Mouse (Mus musculus) midbrain, embryonic 11.5 days (tissue): ENCODE results near the gene Elmo1. TPM values are rescaled to one million over a fixed set of nuclear protein-coding genes. Genes with fewer than 3 reads are reported as not detected.

Source experiments
- ATAC-seq: fragments of 200-750 bp; cut with Nextera tagmentation; 2 replicates; pipeline ENCODE4 v1.8.0; 2017; ENCODE audit warnings: moderate TSS enrichment, moderate library complexity; ENCODE audit not compliant: low FRiP score
- DNase-seq: peaks from one replicate; pipeline ENCODE4 v3.0.0; 2015; ENCODE audit warnings: low spot score; ENCODE audit errors: missing footprints
- H3K27ac ChIP-seq: fragments of 300-500 bp; sonication (generic); 2 replicates; pipeline ENCODE4 v1.5.1; 2014; ENCODE audit warnings: low read depth, low read length
- H3K27me3 ChIP-seq: fragments of 300-500 bp; sonication (generic); 2 replicates; pipeline ENCODE4 v1.6.1; 2014; ENCODE audit warnings: mild to moderate bottlenecking, low read length, moderate library complexity, mixed read lengths; ENCODE audit not compliant: control insufficient read depth, insufficient read depth
- H3K36me3 ChIP-seq: fragments of 300-500 bp; sonication (generic); 2 replicates; pipeline ENCODE4 v1.6.1; 2014; ENCODE audit warnings: mild to moderate bottlenecking, low read length, moderate library complexity, mixed read lengths; ENCODE audit not compliant: control insufficient read depth, insufficient read depth
- H3K4me1 ChIP-seq: fragments of 300-500 bp; sonication (generic); 2 replicates; pipeline ENCODE4 v1.6.1; 2014; ENCODE audit warnings: low read length; ENCODE audit not compliant: control insufficient read depth, insufficient read depth
- H3K4me2 ChIP-seq: fragments of 300-500 bp; sonication (generic); 2 replicates; pipeline ENCODE4 v1.6.1; 2014; ENCODE audit warnings: mild to moderate bottlenecking, moderate library complexity
- H3K4me3 ChIP-seq: fragments of 300-500 bp; sonication (generic); 2 replicates; pipeline ENCODE4 v1.5.1; 2014; ENCODE audit warnings: low read depth, low read length
- H3K9ac ChIP-seq: fragments of 300-500 bp; sonication (generic); 2 replicates; pipeline ENCODE4 v1.6.1; 2014; ENCODE audit warnings: low read length
- H3K9me3 ChIP-seq: fragments of 300-500 bp; sonication (generic); 2 replicates; pipeline ENCODE4 v1.6.1; 2016; ENCODE audit warnings: low read length; ENCODE audit not compliant: control insufficient read depth
- WGBS: fragments of 180-500 bp; shearing (Covaris S2); extraction: QIAGEN DNeasy Blood & Tissue Kit; methylation state at CpG from one replicate; pipeline ENCODE4 v1.1.7; 2014; 5-methylcytosine and 5-hydroxymethylcytosine counted together
- polyA plus RNA-seq: library from polyadenylated mRNA; unstranded; fragments of >200 nt; fragmentation: Nextera tagmentation; extraction: Ambion mirVana; gene quantifications from 2 replicates; pipeline ENCODE4 v1.2.1, GENCODE M21; 2014

The Elmo1 gene
- polyA plus RNA-seq, 1 experiment from 2014 or later = 19.1 TPM

- H3K27ac ChIP-seq = no peak overlapping the region
- no peak overlapping the region for H3K9ac ChIP-seq
- H3K4me3 ChIP-seq = no peak overlapping the region
- WGBS = 85% methylated on average over 16 of the region's 16 CpGs
- no peaks in the 10 kb centered on the region for H3K36me3 ChIP-seq
- H3K4me1 ChIP-seq = no peaks in the 10 kb centered on the region
- no peak overlapping the region for H3K4me2 ChIP-seq
- no peak for ATAC-seq
- H3K27me3 ChIP-seq = no peaks in the 10 kb centered on the region
- DNase-seq = no peak
- no peaks in the 10 kb centered on the region for H3K9me3 ChIP-seq
Observed at GRCm38 (mm10) chr13:20295278-20295970, 205.0 kb downstream of the Elmo1 start.

- Histone ChIP-seq H3K36me3 (no peaks in the 10 kb centered on the region), H3K9ac (no peak overlapping the region), H3K4me2 (no peak overlapping the region), H3K4me1 (no peaks in the 10 kb centered on the region), H3K27ac (no peak overlapping the region), H3K9me3 (no peaks in the 10 kb centered on the region), H3K27me3 (no peaks in the 10 kb centered on the region), H3K4me3 (no peak overlapping the region)
- DNase-seq (peak; percentile 93), ATAC-seq (peak; percentile 75)
- 8% methylated on average over 3 of the region's 3 CpGs for WGBS
Observed at GRCm38 (mm10) chr13:20297841-20298240, 207.4 kb downstream of the Elmo1 start.

- no peak overlapping the region for H3K4me3 ChIP-seq
- peak; percentile 47; the same call in 1 of the 2 replicates for ATAC-seq
- no peaks in the 10 kb centered on the region for H3K36me3 ChIP-seq
- H3K27me3 ChIP-seq = no peaks in the 10 kb centered on the region
- no peak overlapping the region for H3K9ac ChIP-seq
- no peak overlapping the region for H3K27ac ChIP-seq
- no peak for DNase-seq
- H3K9me3 ChIP-seq = no peaks in the 10 kb centered on the region
- no peaks in the 10 kb centered on the region for H3K4me1 ChIP-seq
- H3K4me2 ChIP-seq = no peak overlapping the region
- WGBS = 78% methylated on average over 3 of the region's 3 CpGs
Observed at GRCm38 (mm10) chr13:20299424-20299823, 209.0 kb downstream of the Elmo1 start.

GRCm38 (mm10) chr13:20300052-20300564 is 209.7 kb downstream of the Elmo1 start:
- no peaks in the 10 kb centered on the region for H3K27me3 ChIP-seq
- ATAC-seq (no peak), DNase-seq (no peak)
- H3K4me1 ChIP-seq = no peaks in the 10 kb centered on the region
- H3K9me3 ChIP-seq = no peaks in the 10 kb centered on the region
- no peak overlapping the region for H3K4me3 ChIP-seq
- no peak overlapping the region for H3K9ac ChIP-seq
- no peak overlapping the region for H3K27ac ChIP-seq
- no peak overlapping the region for H3K4me2 ChIP-seq
- no peaks in the 10 kb centered on the region for H3K36me3 ChIP-seq
- WGBS = 86% methylated on average over 3 of the region's 3 CpGs

GRCm38 (mm10) chr13:20300626-20301025 is 210.2 kb downstream of the Elmo1 start:
- H3K27ac ChIP-seq = no peak overlapping the region
- 89% methylated on average over 3 of the region's 3 CpGs for WGBS
- DNase-seq (no peak), ATAC-seq (no peak)
- no peaks in the 10 kb centered on the region for H3K27me3 ChIP-seq
- H3K4me1 ChIP-seq = no peaks in the 10 kb centered on the region
- no peak overlapping the region for H3K4me3 ChIP-seq
- H3K36me3 ChIP-seq = no peaks in the 10 kb centered on the region
- H3K9ac ChIP-seq = no peak overlapping the region
- H3K4me2 ChIP-seq = no peak overlapping the region
- H3K9me3 ChIP-seq = no peaks in the 10 kb centered on the region

- no peak for ATAC-seq
- H3K4me3 ChIP-seq = no peak overlapping the region
Observed at GRCm38 (mm10) chr13:20301760-20302159, 211.4 kb downstream of the Elmo1 start.

GRCm38 (mm10) chr13:20305621-20306020 is 215.2 kb downstream of the Elmo1 start:
- no peaks in the 10 kb centered on the region for H3K36me3 ChIP-seq
- H3K9ac ChIP-seq = no peak overlapping the region

More at GRCm38 (mm10) chr13:20301760-20302159, 211.4 kb downstream of the Elmo1 start:
- no peak for DNase-seq
- Histone ChIP-seq H3K27ac (no peak overlapping the region), H3K9me3 (no peaks in the 10 kb centered on the region), H3K27me3 (no peaks in the 10 kb centered on the region), H3K4me1 (peaks cover 2% of the 10 kb centered on the region; the same call in 1 of the 2 replicates), H3K9ac (no peak overlapping the region), H3K36me3 (no peaks in the 10 kb centered on the region), H3K4me2 (no peak overlapping the region)
- 91% methylated on average over 7 of the region's 7 CpGs for whole genome bisulfite sequencing

GRCm38 (mm10) chr13:20306180-20307177 is 216.1 kb downstream of the Elmo1 start:
- Histone ChIP-seq H3K4me2 (no peak overlapping the region), H3K36me3 (no peaks in the 10 kb centered on the region), H3K27me3 (no peaks in the 10 kb centered on the region), H3K27ac (no peak overlapping the region), H3K9ac (no peak overlapping the region), H3K9me3 (no peaks in the 10 kb centered on the region), H3K4me3 (no peak overlapping the region), H3K4me1 (peaks cover 3% of the 10 kb centered on the region; the same call in 1 of the 2 replicates)
- DNase-seq (no peak), ATAC-seq (0 out of 2 replicates have a peak, but pooled peaks have one; percentile 52)
- 56% methylated on average over 5 of the region's 5 CpGs for WGBS

More at GRCm38 (mm10) chr13:20305621-20306020, 215.2 kb downstream of the Elmo1 start:
- no peak for ATAC-seq
- DNase-seq = no peak
- Histone ChIP-seq H3K4me3 (no peak overlapping the region), H3K27me3 (no peaks in the 10 kb centered on the region), H3K4me2 (no peak overlapping the region), H3K4me1 (peaks cover 3% of the 10 kb centered on the region; the same call in 1 of the 2 replicates), H3K9me3 (no peaks in the 10 kb centered on the region), H3K27ac (no peak overlapping the region)
- WGBS = 77% methylated on average over 4 of the region's 4 CpGs
